Mouse (Mus musculus) heart, postnatal 0 days (tissue): ENCODE data around the gene Ercc5.

Source experiments
- CTCF ChIP-seq: IDR thresholded peaks from 2 replicates; pipeline ENCODE4 v1.5.1; 2016; ENCODE audit warnings: antibody characterized with exemption, control low read depth, low read depth
- EP300 ChIP-seq: IDR thresholded peaks from 2 replicates; pipeline ENCODE4 v1.6.1; 2016; ENCODE audit warnings: antibody characterized with exemption, low read depth

DNA sequence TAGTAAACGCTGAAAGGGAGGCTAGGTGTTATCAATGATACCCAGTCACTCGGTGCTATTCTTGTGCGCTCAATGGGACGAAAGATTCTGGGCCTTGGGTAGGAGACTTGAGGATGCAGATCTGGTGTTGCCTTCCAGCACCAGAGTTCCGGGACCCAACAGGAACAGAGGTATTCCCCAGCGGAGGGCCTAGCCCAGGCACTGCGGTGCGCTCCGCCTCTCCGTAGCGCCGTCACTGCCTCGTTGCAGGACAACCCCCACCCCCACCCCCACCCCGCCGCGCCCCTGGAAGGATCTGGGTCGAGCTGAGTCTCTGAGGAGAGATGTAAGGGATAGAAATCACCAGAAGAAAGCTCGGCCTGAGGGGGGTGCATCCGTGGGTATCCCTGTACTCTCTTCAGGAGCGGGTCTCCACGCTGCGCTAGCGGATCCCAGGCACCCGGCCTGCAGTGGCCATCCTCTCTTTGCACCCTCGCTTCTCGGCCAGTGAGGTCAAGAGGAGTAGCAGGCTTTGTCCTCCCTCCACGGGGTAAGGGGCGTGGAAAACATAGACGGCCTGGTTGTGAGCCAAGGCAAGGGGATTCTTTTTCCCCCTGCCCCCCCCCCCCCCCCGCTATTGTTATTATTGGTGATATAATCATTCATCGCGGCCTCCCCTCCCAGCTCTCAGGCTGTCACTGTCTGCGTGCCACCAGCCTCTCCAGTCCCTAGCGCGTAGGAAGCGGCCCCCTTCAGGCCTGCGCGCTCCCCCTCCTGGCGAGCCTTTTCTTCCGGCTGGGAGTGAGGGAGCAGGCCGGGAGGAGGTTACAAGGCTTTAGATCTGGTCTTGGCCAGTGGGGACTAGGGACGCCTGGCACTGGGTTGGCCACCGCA is 28.1 kb upstream of the Ercc5 start:
- peak; percentile 63 for TF ChIP-seq CTCF
- no peak for TF ChIP-seq EP300
